Mouse (Mus musculus) lung, embryonic 15.5 days (tissue): ENCODE results near the gene Cog8. TPM values are rescaled to one million over a fixed set of nuclear protein-coding genes. Genes with fewer than 3 reads are reported as not detected.

Source experiments
- ATAC-seq: fragments of 200-750 bp; cut with Nextera tagmentation; 2 replicates; pipeline ENCODE4 v1.8.0; 2017; ENCODE audit warnings: moderate number of reproducible peaks, borderline replicate concordance; ENCODE audit not compliant: low FRiP score, low TSS enrichment; ENCODE audit errors: extremely low read depth
- H3K27ac ChIP-seq: fragments of 300-500 bp; sonication (generic); 2 replicates; pipeline ENCODE4 v1.5.1; 2015; ENCODE audit warnings: moderate library complexity, mild to moderate bottlenecking, inconsistent platforms
- H3K27me3 ChIP-seq: fragments of 300-500 bp; sonication (generic); 2 replicates; pipeline ENCODE4 v1.6.1; 2015; ENCODE audit warnings: inconsistent platforms
- H3K36me3 ChIP-seq: fragments of 300-500 bp; sonication (generic); 2 replicates; pipeline ENCODE4 v1.6.1; 2015; ENCODE audit warnings: inconsistent platforms
- H3K4me1 ChIP-seq: fragments of 300-500 bp; sonication (generic); 2 replicates; pipeline ENCODE4 v1.6.1; 2015; ENCODE audit warnings: inconsistent platforms
- H3K4me2 ChIP-seq: fragments of 300-500 bp; sonication (generic); 2 replicates; pipeline ENCODE4 v1.6.1; 2015; ENCODE audit warnings: inconsistent platforms, mild to moderate bottlenecking, moderate library complexity
- H3K4me3 ChIP-seq: fragments of 300-500 bp; sonication (generic); 2 replicates; pipeline ENCODE4 v1.5.1; 2015; ENCODE audit warnings: mild to moderate bottlenecking, inconsistent platforms
- H3K9ac ChIP-seq: fragments of 300-500 bp; sonication (generic); 2 replicates; pipeline ENCODE4 v1.6.1; 2015; ENCODE audit warnings: inconsistent platforms
- H3K9me3 ChIP-seq: fragments of 300-500 bp; sonication (generic); 2 replicates; pipeline ENCODE4 v1.6.1; 2016; ENCODE audit warnings: inconsistent platforms
- WGBS: fragments of 180-500 bp; shearing (Covaris S2); methylation state at CpG from one replicate; pipeline ENCODE4 v1.1.7; 2015; 5-methylcytosine and 5-hydroxymethylcytosine counted together
- polyA plus RNA-seq: library from polyadenylated mRNA; unstranded; fragments of >200 nt; fragmentation: Nextera tagmentation; extraction: Ambion mirVana; gene quantifications from 2 replicates; pipeline ENCODE4 v1.2.1, GENCODE M21; 2015

The Cog8 gene
- polyA plus RNA-seq, 1 experiment from 2014 or later = 40.1 TPM

- Histone ChIP-seq H3K4me2 (no peak overlapping the region), H3K9ac (no peak overlapping the region), H3K36me3 (peaks cover 70% of the 10 kb centered on the region), H3K27me3 (no peaks in the 10 kb centered on the region), H3K27ac (no peak overlapping the region), H3K9me3 (no peaks in the 10 kb centered on the region), H3K4me3 (no peak overlapping the region), H3K4me1 (no peaks in the 10 kb centered on the region)
- no peak for ATAC-seq
- 78% methylated on average over 4 of the region's 4 CpGs for WGBS
These were observed 17.2 kb upstream of the Cog8 start for GRCm38 (mm10) chr8:107073706-107074105.

DNA sequence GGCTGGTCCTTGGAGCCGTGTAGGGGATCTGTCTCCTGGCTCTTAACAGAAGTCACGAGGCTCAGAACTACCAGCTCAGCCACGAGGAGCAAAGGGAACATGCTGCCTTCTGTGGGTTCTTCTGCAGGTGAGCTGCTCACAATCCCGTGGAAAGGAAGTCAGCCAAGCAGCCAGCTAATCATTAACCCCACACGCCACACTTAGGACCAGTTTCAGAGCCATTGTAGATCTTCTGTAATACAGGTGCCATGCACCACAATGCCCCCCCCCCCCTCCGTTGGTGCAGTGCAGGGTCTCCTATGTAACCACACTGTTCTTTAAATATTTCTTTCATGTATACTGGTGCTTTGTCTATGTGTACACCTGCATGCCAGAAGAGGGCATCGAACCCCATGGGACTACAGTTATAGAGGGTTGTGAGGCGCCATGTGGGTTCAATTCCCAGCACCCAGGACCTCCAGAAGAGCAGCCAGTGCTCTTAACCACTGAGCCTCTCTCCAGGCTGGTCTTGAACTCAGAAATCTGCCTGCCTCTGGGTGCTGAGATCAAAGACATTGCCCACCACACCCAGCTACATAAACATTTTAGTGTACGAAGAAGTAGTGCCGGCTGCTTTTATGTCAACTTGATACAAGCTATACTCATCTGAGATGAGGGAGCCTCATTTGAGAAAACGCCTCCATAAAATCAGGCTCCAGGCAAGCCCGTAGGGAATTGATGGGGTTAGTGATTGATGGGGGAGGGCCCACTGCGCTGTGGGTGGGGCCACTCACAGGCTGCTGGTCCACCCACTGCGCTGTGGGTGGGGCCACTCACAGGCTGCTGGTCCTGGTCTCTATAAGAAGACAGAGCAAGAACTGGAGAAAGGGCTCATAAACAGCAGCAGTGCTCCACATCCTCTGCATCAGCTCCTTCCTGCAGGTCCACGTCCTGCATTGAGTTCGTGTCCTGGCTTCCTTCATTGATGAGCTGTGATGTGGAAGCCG, 9.3 kb upstream of the Cog8 start, which contains the start of gene Tmed6:
Tmed6 (minus strand) TSS at position 134 of the 986 bp plus-strand sequence.
- Histone ChIP-seq H3K4me1 (no peaks in the 10 kb centered on the region), H3K4me2 (no peak within 1 kb of the TSS), H3K27me3 (no peaks in the 10 kb centered on the region), H3K36me3 (peaks cover 13% of the 10 kb centered on the region; the same call in 1 of the 2 replicates), H3K4me3 (no peak within 1 kb of the TSS), H3K9ac (no peak within 1 kb of the TSS), H3K27ac (no peak within 1 kb of the TSS), H3K9me3 (no peaks in the 10 kb centered on the region)
- WGBS = 44% methylated on average over 17 of the region's 17 CpGs
- ATAC-seq = peak; percentile 49; the same call in 1 of the 2 replicates

DNA sequence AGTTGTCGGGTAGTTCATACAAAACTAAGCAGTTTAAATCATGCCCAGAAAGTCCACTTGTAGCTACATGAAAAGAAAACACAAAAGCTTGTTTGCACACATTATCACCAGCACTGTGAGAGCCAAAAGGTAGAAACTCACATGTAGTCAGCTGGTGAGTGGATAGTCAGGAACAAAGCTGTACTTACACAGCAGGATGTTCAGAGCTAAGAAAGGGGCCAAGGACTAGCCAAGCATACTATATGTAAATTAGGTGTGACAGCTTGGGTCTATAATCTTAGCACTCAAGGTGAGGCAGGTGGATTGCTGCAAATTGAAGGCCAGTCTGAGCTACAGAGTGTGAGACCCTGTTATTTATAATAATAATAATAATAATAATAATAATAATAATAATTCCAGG, 6.1 kb upstream of the Cog8 start:
- Histone ChIP-seq H3K9ac (no peak overlapping the region), H3K4me2 (no peak overlapping the region), H3K4me1 (peaks cover 6% of the 10 kb centered on the region), H3K4me3 (no peak overlapping the region), H3K9me3 (no peaks in the 10 kb centered on the region), H3K36me3 (peaks cover 17% of the 10 kb centered on the region), H3K27ac (no peak overlapping the region), H3K27me3 (no peaks in the 10 kb centered on the region)
- no peak for ATAC-seq
- WGBS = 87% methylated on average over 1 of the region's 1 CpGs

- ATAC-seq = peak; percentile 60
- Histone ChIP-seq H3K36me3 (peaks cover 40% of the 10 kb centered on the region), H3K9ac (peak overlapping the region; percentile 71), H3K4me2 (peak overlapping the region; percentile 89), H3K4me1 (peaks cover 20% of the 10 kb centered on the region), H3K27ac (no peak overlapping the region), H3K27me3 (no peaks in the 10 kb centered on the region), H3K4me3 (peak overlapping the region; percentile 88), H3K9me3 (no peaks in the 10 kb centered on the region)
- WGBS = under 1% methylated on average over 32 of the region's 33 CpGs
These were observed 482 bp upstream of the Cog8 start for GRCm38 (mm10) chr8:107056973-107057369.

GRCm38 (mm10) chr8:107052046-107052445, 4.4 kb downstream of the Cog8 start:
- Histone ChIP-seq H3K9me3 (no peaks in the 10 kb centered on the region), H3K27ac (no peak overlapping the region), H3K4me1 (peaks cover 22% of the 10 kb centered on the region), H3K4me3 (no peak overlapping the region), H3K9ac (no peak overlapping the region), H3K4me2 (no peak overlapping the region), H3K36me3 (peaks cover 52% of the 10 kb centered on the region), H3K27me3 (no peaks in the 10 kb centered on the region)
- ATAC-seq = no peak
- WGBS = 96% methylated on average over 8 of the region's 8 CpGs

DNA sequence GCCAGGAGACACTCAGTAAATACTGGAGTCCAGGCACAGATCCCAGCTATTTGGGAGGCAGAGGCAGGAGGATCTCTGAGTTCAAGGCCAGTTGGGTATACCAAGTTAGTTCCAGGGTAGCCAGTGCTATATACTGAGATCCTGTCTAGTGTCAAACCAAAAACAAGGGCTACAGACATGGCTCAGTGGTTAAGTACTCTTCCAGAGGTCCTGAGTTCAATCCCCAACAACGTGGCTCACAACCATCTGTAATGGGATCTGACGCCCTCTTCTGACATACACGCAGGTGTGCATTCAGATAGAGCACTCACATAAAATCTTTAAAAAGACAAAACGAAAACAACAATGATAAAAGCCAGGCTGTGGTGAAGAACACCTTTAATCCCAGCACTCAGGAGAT, 7.0 kb downstream of the Cog8 start:
- Histone ChIP-seq H3K4me1 (peaks cover 15% of the 10 kb centered on the region), H3K9ac (no peak overlapping the region), H3K27me3 (no peaks in the 10 kb centered on the region), H3K36me3 (peaks cover 75% of the 10 kb centered on the region), H3K27ac (no peak overlapping the region), H3K4me2 (peak overlapping the region; percentile 87), H3K4me3 (peak overlapping the region; percentile 83), H3K9me3 (no peaks in the 10 kb centered on the region)
- no peak for ATAC-seq
- 98% methylated on average over 4 of the region's 4 CpGs for WGBS

DNA sequence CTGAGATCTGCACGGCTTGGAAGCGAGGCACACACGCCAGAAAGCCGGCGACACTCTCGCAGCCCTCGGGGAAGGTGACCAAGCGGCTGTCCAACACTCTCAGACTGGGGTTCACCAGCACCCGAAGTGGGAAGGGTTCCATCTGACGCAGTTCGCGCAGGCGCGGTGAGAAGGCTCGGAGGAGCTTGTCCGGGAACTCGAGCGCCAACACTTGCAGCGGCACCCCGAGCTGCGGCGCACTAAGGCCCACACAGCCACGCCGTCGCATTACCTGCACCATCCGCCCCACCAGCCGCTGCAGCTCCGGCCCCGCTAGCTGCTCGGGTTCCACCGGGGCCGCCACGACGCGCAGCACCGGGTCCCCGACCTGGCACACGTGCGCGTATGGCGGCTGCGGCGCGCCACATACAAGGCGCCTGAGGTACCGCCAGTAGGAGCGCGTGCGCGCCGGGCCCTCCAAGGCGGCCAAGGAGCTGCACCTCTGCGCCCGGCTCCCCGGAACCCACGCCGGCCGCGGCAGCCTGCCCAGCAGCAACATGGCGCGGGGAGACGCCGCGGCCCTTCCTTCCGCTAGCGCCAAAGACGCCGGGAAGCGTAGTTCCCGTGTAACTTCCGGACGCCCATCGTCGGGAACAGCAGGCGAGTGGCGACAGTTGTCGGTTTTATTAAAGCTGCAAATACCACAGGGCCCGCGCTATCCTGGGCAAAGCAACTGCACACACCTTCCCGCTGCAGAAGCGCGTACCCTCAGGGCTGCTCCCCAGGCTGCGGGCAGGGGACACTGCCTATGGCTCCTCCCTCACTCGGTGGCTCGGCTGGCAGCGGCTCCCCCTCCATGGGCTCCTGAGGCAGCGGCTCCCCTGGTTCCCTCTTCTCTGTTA, 8.2 kb downstream of the Cog8 start, which contains the start of gene Pdf:
Pdf (minus strand) TSS at position 554 of the 881 bp plus-strand sequence.
- Histone ChIP-seq H3K9me3 (no peaks in the 10 kb centered on the region), H3K4me2 (peak within 1 kb of the TSS; percentile 87), H3K36me3 (peaks cover 78% of the 10 kb centered on the region), H3K4me1 (peaks cover 15% of the 10 kb centered on the region), H3K27ac (peak within 1 kb of the TSS; percentile 94), H3K27me3 (no peaks in the 10 kb centered on the region), H3K4me3 (peak within 1 kb of the TSS; percentile 83), H3K9ac (peak within 1 kb of the TSS; percentile 86)
- whole genome bisulfite sequencing = under 1% methylated on average over 87 of the region's 87 CpGs
- peak; percentile 84 for ATAC-seq

- no peak overlapping the region for H3K9ac ChIP-seq
- peak overlapping the region; percentile 87 for H3K4me2 ChIP-seq
These were observed 9.5 kb downstream of the Cog8 start for GRCm38 (mm10) chr8:107046976-107047375.

DNA sequence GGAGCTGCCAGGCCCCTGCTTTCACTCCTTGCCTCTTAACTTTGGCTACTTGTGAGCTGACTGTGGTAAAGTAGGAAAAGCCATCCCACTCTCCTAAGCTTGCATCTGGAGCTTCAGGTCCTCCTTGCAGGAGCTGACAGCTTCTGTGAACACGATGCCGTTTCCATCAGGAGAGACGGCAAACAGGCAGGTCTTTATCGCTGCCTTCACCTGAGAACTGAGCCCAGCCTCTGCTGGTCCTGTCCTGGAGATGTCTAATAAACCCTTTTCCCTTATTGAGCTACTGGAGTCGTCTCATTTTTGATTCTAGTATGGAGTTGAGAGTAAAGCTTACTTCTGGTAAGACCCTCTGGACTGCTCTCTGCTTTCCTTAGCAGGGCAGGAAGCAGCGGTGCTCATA, 11.0 kb downstream of the Cog8 start:
- H3K36me3 ChIP-seq = peaks cover 81% of the 10 kb centered on the region
- WGBS = 94% methylated on average over 6 of the region's 6 CpGs
- no peak for ATAC-seq

More at GRCm38 (mm10) chr8:107046976-107047375, 9.5 kb downstream of the Cog8 start:
- 73% methylated on average over 5 of the region's 5 CpGs for WGBS
- Histone ChIP-seq H3K4me3 (peak overlapping the region; percentile 83; the same call in 1 of the 2 replicates), H3K27ac (no peak overlapping the region), H3K4me1 (peaks cover 15% of the 10 kb centered on the region), H3K36me3 (peaks cover 79% of the 10 kb centered on the region), H3K9me3 (no peaks in the 10 kb centered on the region), H3K27me3 (no peaks in the 10 kb centered on the region)
- ATAC-seq = no peak

DNA sequence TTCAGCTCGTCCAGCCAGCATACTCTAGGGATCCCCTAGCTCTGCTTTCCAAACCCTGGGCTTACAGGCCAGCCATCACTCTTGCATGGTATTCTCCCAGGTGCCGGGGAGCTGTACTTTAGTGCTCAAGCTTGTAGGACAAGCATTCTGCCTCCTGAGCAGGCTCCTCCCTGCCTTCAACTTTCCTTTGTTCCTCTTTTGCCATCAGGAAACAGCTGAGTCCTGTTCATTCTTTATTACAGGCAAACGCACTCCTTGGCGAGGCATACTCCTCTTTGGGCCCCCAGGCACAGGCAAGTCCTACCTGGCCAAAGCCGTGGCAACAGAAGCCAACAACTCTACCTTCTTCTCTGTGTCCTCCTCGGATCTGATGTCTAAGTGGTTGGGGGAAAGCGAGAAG, 15.9 kb downstream of the Cog8 start:
- Histone ChIP-seq H3K27ac (no peak overlapping the region), H3K9me3 (no peaks in the 10 kb centered on the region), H3K4me2 (no peak overlapping the region), H3K27me3 (no peaks in the 10 kb centered on the region), H3K36me3 (peaks cover 81% of the 10 kb centered on the region), H3K9ac (no peak overlapping the region), H3K4me1 (no peaks in the 10 kb centered on the region), H3K4me3 (no peak overlapping the region)
- ATAC-seq = no peak
- 77% methylated on average over 7 of the region's 7 CpGs for WGBS

More for the DNA sequence above, 11.0 kb downstream of the Cog8 start:
- H3K4me1 ChIP-seq = peaks cover 15% of the 10 kb centered on the region
- no peak overlapping the region for H3K4me2 ChIP-seq
- H3K27ac ChIP-seq = no peak overlapping the region
- no peaks in the 10 kb centered on the region for H3K27me3 ChIP-seq
- no peaks in the 10 kb centered on the region for H3K9me3 ChIP-seq
- no peak overlapping the region for H3K9ac ChIP-seq
- H3K4me3 ChIP-seq = no peak overlapping the region

GRCm38 (mm10) chr8:107036626-107037025, 19.9 kb downstream of the Cog8 start:
- peaks cover 41% of the 10 kb centered on the region for H3K36me3 ChIP-seq
- H3K9ac ChIP-seq = no peak overlapping the region
- peaks cover 16% of the 10 kb centered on the region for H3K4me1 ChIP-seq
- no peak overlapping the region for H3K27ac ChIP-seq
- H3K4me3 ChIP-seq = no peak overlapping the region
- ATAC-seq = no peak
- no peak overlapping the region for H3K4me2 ChIP-seq
- H3K9me3 ChIP-seq = no peaks in the 10 kb centered on the region
- 67% methylated on average over 8 of the region's 8 CpGs for WGBS
- H3K27me3 ChIP-seq = no peaks in the 10 kb centered on the region
